Mouse (Mus musculus): ENCODE measurements around the gene Tmtc2.

The Tmtc2 gene

GRCm38 (mm10) chr10:105495248-105495647 lies 79.0 kb downstream of the Tmtc2 start:
- no peak for DNase-seq

GRCm38 (mm10) chr10:105492485-105492884 lies 81.8 kb downstream of the Tmtc2 start:
- no peak for DNase-seq

- DNase-seq, result no peak
Observed at GRCm38 (mm10) chr10:105490748-105491147, 83.5 kb downstream of the Tmtc2 start.

- DNase-seq, result peak; percentile 31
Observed at GRCm38 (mm10) chr10:105489970-105490735, 84.1 kb downstream of the Tmtc2 start.

GRCm38 (mm10) chr10:105486977-105487376 lies 87.3 kb downstream of the Tmtc2 start:
- DNase-seq, result no peak

GRCm38 (mm10) chr10:105484355-105485094 lies 89.7 kb downstream of the Tmtc2 start:
- no peak for DNase-seq

GRCm38 (mm10) chr10:105479771-105480170 lies 94.5 kb downstream of the Tmtc2 start:
- DNase-seq, result no peak

- DNase-seq, result no peak
Observed at GRCm38 (mm10) chr10:105477623-105478238, 96.5 kb downstream of the Tmtc2 start.

GRCm38 (mm10) chr10:105474162-105474830 lies 100.0 kb downstream of the Tmtc2 start:
- no peak for DNase-seq

- no peak for DNase-seq
Observed at GRCm38 (mm10) chr10:105464378-105464777, 109.9 kb downstream of the Tmtc2 start.

- DNase-seq, result peak; percentile 62
Observed at GRCm38 (mm10) chr10:105453441-105453840, 120.8 kb downstream of the Tmtc2 start.

GRCm38 (mm10) chr10:105447191-105447590 lies 127.1 kb downstream of the Tmtc2 start:
- no peak for DNase-seq

- no peak for DNase-seq
Observed at GRCm38 (mm10) chr10:105444309-105444708, 129.9 kb downstream of the Tmtc2 start.

- DNase-seq, result no peak
Observed at GRCm38 (mm10) chr10:105434879-105435278, 139.4 kb downstream of the Tmtc2 start.

- no peak for DNase-seq
Observed at GRCm38 (mm10) chr10:105430885-105431284, 143.4 kb downstream of the Tmtc2 start.

- no peak for DNase-seq
Observed at GRCm38 (mm10) chr10:105430232-105430631, 144.0 kb downstream of the Tmtc2 start.

GRCm38 (mm10) chr10:105428080-105428479 lies 146.2 kb downstream of the Tmtc2 start:
- DNase-seq, result no peak

GRCm38 (mm10) chr10:105427625-105428024 lies 146.6 kb downstream of the Tmtc2 start:
- no peak for DNase-seq

GRCm38 (mm10) chr10:105425052-105425451 lies 149.2 kb downstream of the Tmtc2 start:
- no peak for DNase-seq

- no peak for DNase-seq
Observed at GRCm38 (mm10) chr10:105423187-105423586, 151.1 kb downstream of the Tmtc2 start.

- no peak for DNase-seq
Observed at GRCm38 (mm10) chr10:105417845-105418383, 156.3 kb downstream of the Tmtc2 start.

GRCm38 (mm10) chr10:105416601-105417000 lies 157.7 kb downstream of the Tmtc2 start:
- no peak for DNase-seq
